Mouse (Mus musculus) layer of hippocampus, adult 2 months (tissue): ENCODE measurements at regions not wholly inside any gene's neighbourhood (a gene's known extent, or its start where the extent isn't known, plus 50 kb on each side); places are given as distances from the start of the nearest gene placed in this dataset.
A peak's percentile ranks its signal among the peaks of the same experiment; 100 is the strongest.
"Not testable (repeated sequence)": the region's sequence is repeated elsewhere in the genome, so short reads cannot be mapped to it uniquely, and the experiment has no call there.

ENCODE experiments used
- DNase-seq, 2 experiments: peaks; one replicate each; pipeline ENCODE4 v3.0.0; 2022; ENCODE audit warnings: low spot score in 2 of 2
- H3K27ac ChIP-seq: fragments of 200-600 bp; 2 replicates; pipeline ENCODE4 v1.8.1; 2022
- H3K4me3 ChIP-seq: fragments of 200-600 bp; 2 replicates; pipeline ENCODE4 v1.8.1; 2022; ENCODE audit warnings: mild to moderate bottlenecking
- CTCF ChIP-seq: fragments of 200-600 bp; conservative IDR thresholded peaks from 2 replicates; pipeline ENCODE4 v1.8.1; 2022; ENCODE audit warnings: antibody characterized with exemption, mild to moderate bottlenecking, moderate library complexity

- H3K27ac ChIP-seq: no peak overlapping the region
- no peak overlapping the region for H3K4me3 ChIP-seq
- TF ChIP-seq CTCF: no peak
- no peak for DNase-seq
These were observed 181.5 kb downstream of the Opa1 start for GRCm38 (mm10) chr16:29760627-29761026.

GRCm38 (mm10) chr16:29761779-29762277 lies 182.7 kb downstream of the Opa1 start:
- Histone ChIP-seq H3K27ac (no peak overlapping the region), H3K4me3 (no peak overlapping the region)
- no peak for TF ChIP-seq CTCF
- DNase-seq: no peak

GRCm38 (mm10) chr16:29764376-29764775 lies 185.2 kb downstream of the Opa1 start:
- no peak for DNase-seq
- no peak for TF ChIP-seq CTCF
- Histone ChIP-seq H3K27ac (no peak overlapping the region), H3K4me3 (no peak overlapping the region)

- not testable (repeated sequence) for H3K4me3 ChIP-seq, H3K27ac ChIP-seq, DNase-seq
These were observed 186.7 kb downstream of the Opa1 start for GRCm38 (mm10) chr16:29765801-29766200.

- Histone ChIP-seq H3K4me3 (no peak overlapping the region), H3K27ac (peak overlapping the region; percentile 71; the same call in 1 of the 2 replicates)
- no peak for DNase-seq
- no peak for TF ChIP-seq CTCF
These were observed 192.2 kb downstream of the Opa1 start for GRCm38 (mm10) chr16:29771320-29771719.

- no peak for TF ChIP-seq CTCF
- Histone ChIP-seq H3K4me3 (no peak overlapping the region), H3K27ac (peak overlapping the region; percentile 71)
- DNase-seq: no peak
These were observed 192.8 kb downstream of the Opa1 start for GRCm38 (mm10) chr16:29771728-29772608.

GRCm38 (mm10) chr16:29772609-29772988 lies 193.5 kb downstream of the Opa1 start:
- no peak overlapping the region for H3K4me3 ChIP-seq
- no peak for DNase-seq
- TF ChIP-seq CTCF: no peak
- H3K27ac ChIP-seq: peak overlapping the region; percentile 71

GRCm38 (mm10) chr16:29773056-29773455 lies 193.9 kb downstream of the Opa1 start:
- H3K4me3 ChIP-seq: no peak overlapping the region
- TF ChIP-seq CTCF: no peak
- peak in 1 of 2 experiments; percentile 20 for DNase-seq
- peak overlapping the region; percentile 71; the same call in 1 of the 2 replicates for H3K27ac ChIP-seq

- H3K27ac ChIP-seq: no peak overlapping the region
- H3K4me3 ChIP-seq: no peak overlapping the region
- no peak for TF ChIP-seq CTCF
- no peak for DNase-seq
These were observed 195.8 kb downstream of the Opa1 start for GRCm38 (mm10) chr16:29774949-29775348.

GRCm38 (mm10) chr16:29775879-29776278 lies 196.7 kb downstream of the Opa1 start:
- DNase-seq: no peak
- no peak for TF ChIP-seq CTCF
- no peak overlapping the region for H3K27ac ChIP-seq

GRCm38 (mm10) chr16:29782441-29782840 lies 203.3 kb downstream of the Opa1 start:
- no peak overlapping the region for H3K4me3 ChIP-seq
- no peak for DNase-seq
- TF ChIP-seq CTCF: no peak
- H3K27ac ChIP-seq: no peak overlapping the region

More at GRCm38 (mm10) chr16:29775879-29776278, 196.7 kb downstream of the Opa1 start:
- H3K4me3 ChIP-seq: no peak overlapping the region

GRCm38 (mm10) chr16:29785114-29785513 lies 206.0 kb downstream of the Opa1 start:
- no peak overlapping the region for H3K4me3 ChIP-seq
- H3K27ac ChIP-seq: no peak overlapping the region
- TF ChIP-seq CTCF: peak; percentile 23
- DNase-seq: no peak

- no peak overlapping the region for H3K27ac ChIP-seq
- TF ChIP-seq CTCF: no peak
- no peak for DNase-seq
- H3K4me3 ChIP-seq: no peak overlapping the region
These were observed 207.4 kb downstream of the Opa1 start for GRCm38 (mm10) chr16:29786540-29786939.
